Mouse (Mus musculus) forebrain, embryonic 15.5 days (tissue): ENCODE data around the gene Sft2d2. TPM values are rescaled to one million over a fixed set of nuclear protein-coding genes. Genes with fewer than 3 reads are reported as not detected.

Source experiments
- ATAC-seq: fragments of 200-750 bp; cut with Nextera tagmentation; replicated peaks from 2 replicates; pipeline ENCODE4 v1.8.0; 2017; ENCODE audit warnings: mild to moderate bottlenecking, moderate TSS enrichment, moderate library complexity
- H3K27ac ChIP-seq: fragments of 300-500 bp; sonication (generic); replicated peaks from 2 replicates; pipeline ENCODE4 v1.5.1; 2015; ENCODE audit warnings: mild to moderate bottlenecking, inconsistent platforms
- H3K27me3 ChIP-seq: fragments of 300-500 bp; sonication (generic); 2 replicates; pipeline ENCODE4 v1.6.1; 2015; ENCODE audit warnings: inconsistent platforms
- H3K36me3 ChIP-seq: fragments of 300-500 bp; sonication (generic); 2 replicates; pipeline ENCODE4 v1.6.1; 2015; ENCODE audit warnings: mild to moderate bottlenecking, inconsistent platforms
- H3K4me1 ChIP-seq: fragments of 300-500 bp; sonication (generic); 2 replicates; pipeline ENCODE4 v1.6.1; 2015; ENCODE audit warnings: inconsistent platforms
- H3K4me2 ChIP-seq: fragments of 300-500 bp; sonication (generic); replicated peaks from 2 replicates; pipeline ENCODE4 v1.6.1; 2015; ENCODE audit warnings: mild to moderate bottlenecking, inconsistent platforms
- H3K4me3 ChIP-seq: fragments of 300-500 bp; sonication (generic); 2 replicates; pipeline ENCODE4 v1.5.1; 2015; ENCODE audit warnings: mild to moderate bottlenecking, inconsistent platforms
- H3K9ac ChIP-seq: fragments of 300-500 bp; sonication (generic); replicated peaks from 2 replicates; pipeline ENCODE4 v1.6.1; 2015; ENCODE audit warnings: mild to moderate bottlenecking, inconsistent platforms
- H3K9me3 ChIP-seq: fragments of 300-500 bp; sonication (generic); 2 replicates; pipeline ENCODE4 v1.6.1; 2016; ENCODE audit warnings: inconsistent platforms
- WGBS: fragments of 180-500 bp; shearing (Covaris S2); methylation state at CpG from one replicate; pipeline ENCODE4 v1.1.7; 2015; ENCODE audit warnings: mixed read lengths; 5-methylcytosine and 5-hydroxymethylcytosine counted together
- polyA plus RNA-seq: library from polyadenylated mRNA; unstranded; fragments of >200 nt; fragmentation: Nextera tagmentation; extraction: Ambion mirVana; gene quantifications from 2 replicates; pipeline ENCODE4 v1.2.1, GENCODE M21; 2015

Sft2d2 gene
- polyA plus RNA-seq, 1 experiment from 2014 or later: 5.4 TPM

- no peak overlapping the region for H3K27ac ChIP-seq
- no peaks in the 10 kb centered on the region for H3K9me3 ChIP-seq
- 83% methylated on average over 8 of the region's 8 CpGs for WGBS
- ATAC-seq: no peak
- no peaks in the 10 kb centered on the region for H3K4me1 ChIP-seq
- H3K4me3 ChIP-seq: no peak overlapping the region
- H3K27me3 ChIP-seq: no peaks in the 10 kb centered on the region
- no peak overlapping the region for H3K9ac ChIP-seq
- no peaks in the 10 kb centered on the region for H3K36me3 ChIP-seq
- no peak overlapping the region for H3K4me2 ChIP-seq
Measured at GRCm38 (mm10) chr1:165200748-165201147, 6.5 kb upstream of the Sft2d2 start.

GRCm38 (mm10) chr1:165199639-165200038 is 5.4 kb upstream of the Sft2d2 start:
- Histone ChIP-seq H3K9ac (no peak overlapping the region), H3K4me3 (no peak overlapping the region), H3K9me3 (no peaks in the 10 kb centered on the region), H3K4me1 (peaks cover 6% of the 10 kb centered on the region), H3K36me3 (no peaks in the 10 kb centered on the region), H3K27me3 (no peaks in the 10 kb centered on the region), H3K27ac (no peak overlapping the region), H3K4me2 (no peak overlapping the region)
- ATAC-seq: no peak
- WGBS: 71% methylated on average over 3 of the region's 3 CpGs

GRCm38 (mm10) chr1:165198951-165199350 is 4.7 kb upstream of the Sft2d2 start:
- no peak overlapping the region for H3K4me3 ChIP-seq
- H3K27me3 ChIP-seq: no peaks in the 10 kb centered on the region
- H3K36me3 ChIP-seq: no peaks in the 10 kb centered on the region
- H3K9me3 ChIP-seq: no peaks in the 10 kb centered on the region
- ATAC-seq: no peak
- 59% methylated on average over 1 of the region's 1 CpGs for WGBS
- no peak overlapping the region for H3K27ac ChIP-seq
- H3K9ac ChIP-seq: no peak overlapping the region
- no peak overlapping the region for H3K4me2 ChIP-seq
- H3K4me1 ChIP-seq: peaks cover 10% of the 10 kb centered on the region

- H3K27me3 ChIP-seq: no peaks in the 10 kb centered on the region
- WGBS: 81% methylated on average over 3 of the region's 3 CpGs
Measured at GRCm38 (mm10) chr1:165197875-165198274, 3.6 kb upstream of the Sft2d2 start.

GRCm38 (mm10) chr1:165195396-165195960 is 1.2 kb upstream of the Sft2d2 start:
- Histone ChIP-seq H3K27ac (no peak overlapping the region), H3K4me1 (peaks cover 18% of the 10 kb centered on the region), H3K4me2 (no peak overlapping the region), H3K4me3 (no peak overlapping the region), H3K9me3 (no peaks in the 10 kb centered on the region), H3K9ac (no peak overlapping the region), H3K27me3 (no peaks in the 10 kb centered on the region), H3K36me3 (no peaks in the 10 kb centered on the region)
- ATAC-seq: no peak
- WGBS: 77% methylated on average over 3 of the region's 3 CpGs

More at GRCm38 (mm10) chr1:165197875-165198274, 3.6 kb upstream of the Sft2d2 start:
- H3K9me3 ChIP-seq: no peaks in the 10 kb centered on the region
- ATAC-seq: no peak
- H3K4me1 ChIP-seq: peaks cover 14% of the 10 kb centered on the region
- H3K36me3 ChIP-seq: no peaks in the 10 kb centered on the region
- H3K9ac ChIP-seq: no peak overlapping the region
- no peak overlapping the region for H3K27ac ChIP-seq
- no peak overlapping the region for H3K4me2 ChIP-seq
- no peak overlapping the region for H3K4me3 ChIP-seq

GRCm38 (mm10) chr1:165194662-165195013 is 400 bp upstream of the Sft2d2 start:
- H3K36me3 ChIP-seq: no peaks in the 10 kb centered on the region
- H3K4me1 ChIP-seq: peaks cover 18% of the 10 kb centered on the region
- 0 out of 2 replicates have a peak, but pooled peaks have one; percentile 5 for ATAC-seq
- H3K4me3 ChIP-seq: peak overlapping the region; percentile 76
- H3K4me2 ChIP-seq: peak overlapping the region; percentile 94
- 7% methylated on average over 5 of the region's 5 CpGs for WGBS
- H3K27ac ChIP-seq: no peak overlapping the region
- H3K9me3 ChIP-seq: no peaks in the 10 kb centered on the region
- H3K9ac ChIP-seq: peak overlapping the region; percentile 50
- no peaks in the 10 kb centered on the region for H3K27me3 ChIP-seq

GRCm38 (mm10) chr1:165193426-165193825 is 812 bp downstream of the Sft2d2 start:
- ATAC-seq: no peak
- peaks cover 18% of the 10 kb centered on the region for H3K4me1 ChIP-seq
- H3K27ac ChIP-seq: no peak overlapping the region
- H3K27me3 ChIP-seq: no peaks in the 10 kb centered on the region
- peak overlapping the region; percentile 94 for H3K4me2 ChIP-seq
- H3K9me3 ChIP-seq: no peaks in the 10 kb centered on the region
- H3K9ac ChIP-seq: peak overlapping the region; percentile 50; the same call in 1 of the 2 replicates
- H3K4me3 ChIP-seq: peak overlapping the region; percentile 76
- WGBS: 19% methylated on average over 7 of the region's 7 CpGs
- H3K36me3 ChIP-seq: no peaks in the 10 kb centered on the region

GRCm38 (mm10) chr1:165192714-165193264 is 1.4 kb downstream of the Sft2d2 start:
- H3K36me3 ChIP-seq: no peaks in the 10 kb centered on the region
- H3K4me2 ChIP-seq: no peak overlapping the region
- no peak overlapping the region for H3K9ac ChIP-seq
- no peak for ATAC-seq
- H3K9me3 ChIP-seq: no peaks in the 10 kb centered on the region
- no peak overlapping the region for H3K27ac ChIP-seq
- H3K27me3 ChIP-seq: no peaks in the 10 kb centered on the region
- H3K4me1 ChIP-seq: peaks cover 18% of the 10 kb centered on the region
- 83% methylated on average over 10 of the region's 10 CpGs for WGBS
- H3K4me3 ChIP-seq: no peak overlapping the region

- Histone ChIP-seq H3K4me2 (no peak overlapping the region), H3K27me3 (no peaks in the 10 kb centered on the region), H3K9me3 (no peaks in the 10 kb centered on the region), H3K4me3 (no peak overlapping the region), H3K4me1 (peaks cover 21% of the 10 kb centered on the region), H3K9ac (no peak overlapping the region), H3K27ac (no peak overlapping the region), H3K36me3 (no peaks in the 10 kb centered on the region)
- 88% methylated on average over 4 of the region's 4 CpGs for WGBS
- ATAC-seq: no peak
Measured at GRCm38 (mm10) chr1:165192102-165192501, 2.1 kb downstream of the Sft2d2 start.

- Histone ChIP-seq H3K9ac (no peak overlapping the region), H3K4me1 (peaks cover 23% of the 10 kb centered on the region), H3K9me3 (no peaks in the 10 kb centered on the region), H3K27me3 (no peaks in the 10 kb centered on the region), H3K27ac (no peak overlapping the region), H3K4me2 (no peak overlapping the region), H3K36me3 (no peaks in the 10 kb centered on the region), H3K4me3 (no peak overlapping the region)
- WGBS: 36% methylated on average over 13 of the region's 13 CpGs
- no peak for ATAC-seq
Measured at GRCm38 (mm10) chr1:165191611-165192010, 2.6 kb downstream of the Sft2d2 start.

- Histone ChIP-seq H3K36me3 (no peaks in the 10 kb centered on the region), H3K9ac (no peak overlapping the region), H3K4me2 (no peak overlapping the region), H3K27ac (no peak overlapping the region), H3K27me3 (no peaks in the 10 kb centered on the region), H3K9me3 (no peaks in the 10 kb centered on the region), H3K4me3 (no peak overlapping the region), H3K4me1 (peaks cover 25% of the 10 kb centered on the region)
- ATAC-seq: no peak
- 92% methylated on average over 10 of the region's 10 CpGs for WGBS
Measured at GRCm38 (mm10) chr1:165190571-165191273, 3.5 kb downstream of the Sft2d2 start.

GRCm38 (mm10) chr1:165190068-165190467 is 4.2 kb downstream of the Sft2d2 start:
- WGBS: 75% methylated on average over 6 of the region's 6 CpGs

More at GRCm38 (mm10) chr1:165190068-165190467, 4.2 kb downstream of the Sft2d2 start:
- Histone ChIP-seq H3K4me2 (no peak overlapping the region), H3K9me3 (no peaks in the 10 kb centered on the region), H3K27me3 (no peaks in the 10 kb centered on the region), H3K4me1 (peaks cover 23% of the 10 kb centered on the region), H3K4me3 (no peak overlapping the region), H3K9ac (no peak overlapping the region), H3K36me3 (no peaks in the 10 kb centered on the region), H3K27ac (no peak overlapping the region)
- no peak for ATAC-seq
